Mouse (Mus musculus) intestine, embryonic 14.5 days (tissue): ENCODE results near the gene Ctbs. TPM values are rescaled to one million over a fixed set of nuclear protein-coding genes. Genes with fewer than 3 reads are reported as not detected.

Experiments used
- ATAC-seq: fragments of 200-750 bp; cut with Nextera tagmentation; replicated peaks from 2 replicates; pipeline ENCODE4 v1.8.0; 2017; ENCODE audit warnings: low read depth, moderate number of reproducible peaks, moderate TSS enrichment, moderate library complexity; ENCODE audit not compliant: low FRiP score, low TSS enrichment
- DNase-seq: peaks from one replicate; pipeline ENCODE4 v3.0.0-alpha.2; 2018; ENCODE audit warnings: low spot score
- H3K27ac ChIP-seq: fragments of 300-500 bp; sonication (generic); 2 replicates; pipeline ENCODE4 v1.5.1; 2014; ENCODE audit warnings: low read depth, mild to moderate bottlenecking, control low read depth
- H3K27me3 ChIP-seq: fragments of 300-500 bp; sonication (generic); replicated peaks from 2 replicates; pipeline ENCODE4 v1.6.1; 2014; ENCODE audit warnings: low read length, control low read depth; ENCODE audit not compliant: control insufficient read depth, insufficient read depth
- H3K36me3 ChIP-seq: fragments of 300-500 bp; sonication (generic); 2 replicates; pipeline ENCODE4 v1.6.1; 2014; ENCODE audit warnings: low read length, control low read depth; ENCODE audit not compliant: control insufficient read depth, insufficient read depth
- H3K4me1 ChIP-seq: fragments of 300-500 bp; sonication (generic); replicated peaks from 2 replicates; pipeline ENCODE4 v1.6.1; 2014; ENCODE audit warnings: low read length, control low read depth, mixed read lengths; ENCODE audit not compliant: control insufficient read depth, insufficient read depth
- H3K4me2 ChIP-seq: fragments of 300-500 bp; sonication (generic); 2 replicates; pipeline ENCODE4 v1.6.1; 2014; ENCODE audit warnings: low read length
- H3K4me3 ChIP-seq: fragments of 300-500 bp; sonication (generic); 2 replicates; pipeline ENCODE4 v1.5.1; 2014; ENCODE audit warnings: low read depth, low read length, control low read depth, mixed read lengths
- H3K9ac ChIP-seq: fragments of 300-500 bp; sonication (generic); 2 replicates; pipeline ENCODE4 v1.6.1; 2014; ENCODE audit warnings: mild to moderate bottlenecking, low read length
- H3K9me3 ChIP-seq: fragments of 300-500 bp; sonication (generic); 2 replicates; pipeline ENCODE4 v1.6.1; 2016; ENCODE audit warnings: low read length, control low read depth; ENCODE audit not compliant: control insufficient read depth
- WGBS: fragments of 180-500 bp; shearing (Covaris S2); extraction: QIAGEN DNeasy Blood & Tissue Kit; methylation state at CpG from one replicate; pipeline ENCODE4 v1.1.7; 2014; 5-methylcytosine and 5-hydroxymethylcytosine counted together
- polyA plus RNA-seq: library from polyadenylated mRNA; unstranded; fragments of >200 nt; fragmentation: Nextera tagmentation; extraction: Ambion mirVana; gene quantifications from 2 replicates; pipeline ENCODE4 v1.2.1, GENCODE M21; 2014

Ctbs gene
- polyA plus RNA-seq, 1 experiment from 2014 or later = 12.1 TPM

- Histone ChIP-seq H3K9ac (no peak overlapping the region), H3K4me1 (no peaks in the 10 kb centered on the region), H3K27me3 (no peaks in the 10 kb centered on the region), H3K4me2 (no peak overlapping the region), H3K36me3 (no peaks in the 10 kb centered on the region), H3K27ac (no peak overlapping the region), H3K4me3 (no peak overlapping the region), H3K9me3 (no peaks in the 10 kb centered on the region)
- ATAC-seq = no peak
- DNase-seq = no peak
- WGBS = 57% methylated on average over 2 of the region's 2 CpGs
Measured at GRCm38 (mm10) chr3:146482044-146482443, 32.4 kb downstream of the Ctbs start.

DNA sequence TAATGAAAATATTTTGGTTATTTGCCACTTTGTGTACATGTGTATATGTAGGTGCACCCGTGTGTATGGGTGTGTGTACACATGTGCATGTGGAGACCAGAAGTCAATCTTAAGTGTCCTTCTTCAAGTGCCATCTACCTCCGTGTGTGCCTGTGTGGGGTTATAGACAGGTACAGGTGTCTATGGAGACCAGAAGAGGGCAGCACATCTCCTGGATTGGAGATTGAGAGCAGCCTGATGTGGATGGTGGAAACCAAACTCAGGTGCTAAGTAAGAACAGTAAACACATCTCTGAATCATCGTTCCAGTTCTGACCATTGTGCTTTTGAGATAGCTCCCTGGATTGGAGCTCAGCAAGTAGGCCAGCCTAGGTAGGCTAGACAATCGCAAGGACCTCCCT, 36.9 kb downstream of the Ctbs start:
- Histone ChIP-seq H3K9ac (no peak overlapping the region), H3K27me3 (no peaks in the 10 kb centered on the region), H3K4me1 (no peaks in the 10 kb centered on the region), H3K4me2 (no peak overlapping the region), H3K4me3 (no peak overlapping the region), H3K27ac (no peak overlapping the region), H3K9me3 (no peaks in the 10 kb centered on the region), H3K36me3 (no peaks in the 10 kb centered on the region)
- no peak for ATAC-seq
- 85% methylated on average over 4 of the region's 4 CpGs for WGBS
- DNase-seq = no peak

GRCm38 (mm10) chr3:146494941-146495340, 45.3 kb downstream of the Ctbs start:
- DNase-seq = no peak
- H3K27me3 ChIP-seq = no peaks in the 10 kb centered on the region
- 87% methylated on average over 8 of the region's 8 CpGs for WGBS

DNA sequence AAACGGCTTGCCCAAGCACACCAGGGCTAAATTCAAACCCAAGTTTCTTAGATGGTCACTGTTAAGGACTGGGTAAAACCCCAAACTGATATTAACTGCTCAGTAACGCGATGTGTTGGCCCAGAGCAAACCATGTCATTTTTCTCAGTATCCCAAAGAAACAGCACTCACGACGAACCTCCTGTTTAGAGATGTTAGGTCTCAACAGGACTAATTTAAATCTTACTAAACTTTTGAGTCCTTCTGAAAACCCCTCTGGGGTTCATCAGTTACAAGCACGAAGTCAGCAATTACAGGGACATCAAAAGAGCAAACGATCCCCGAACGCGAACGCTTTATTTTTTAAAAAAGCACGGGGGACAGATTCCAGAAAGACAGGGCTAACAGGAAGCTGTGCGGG, 49.4 kb downstream of the Ctbs start:
- DNase-seq (peak; percentile 60), ATAC-seq (0 out of 2 replicates have a peak, but pooled peaks have one; percentile 1)
- 3% methylated on average over 13 of the region's 13 CpGs for WGBS

More at GRCm38 (mm10) chr3:146494941-146495340, 45.3 kb downstream of the Ctbs start:
- no peaks in the 10 kb centered on the region for H3K36me3 ChIP-seq
- H3K4me1 ChIP-seq = no peaks in the 10 kb centered on the region
- no peak overlapping the region for H3K27ac ChIP-seq
- no peak overlapping the region for H3K4me2 ChIP-seq
- H3K4me3 ChIP-seq = no peak overlapping the region
- ATAC-seq = no peak
- H3K9ac ChIP-seq = no peak overlapping the region
- no peaks in the 10 kb centered on the region for H3K9me3 ChIP-seq

GRCm38 (mm10) chr3:146499431-146500002, 49.9 kb downstream of the Ctbs start, which contains the start of the genes Spata1 and Gng5:
Gene Spata1, minus strand, starts transcription at chr3:146499753.
Gene Gng5, plus strand, starts transcription at chr3:146499807.
- H3K9ac ChIP-seq = peak within 1 kb of the TSS; percentile 80
- peak; percentile 95 for ATAC-seq
- peaks cover 17% of the 10 kb centered on the region for H3K36me3 ChIP-seq
- peak within 1 kb of the TSS; percentile 73 for H3K4me3 ChIP-seq
- DNase-seq = peak; percentile 90
- no peaks in the 10 kb centered on the region for H3K9me3 ChIP-seq
- H3K4me1 ChIP-seq = peaks cover 14% of the 10 kb centered on the region
- WGBS = under 1% methylated on average over 42 of the region's 88 CpGs
- H3K27me3 ChIP-seq = no peaks in the 10 kb centered on the region
- peak within 1 kb of the TSS; percentile 65 for H3K4me2 ChIP-seq
- peak within 1 kb of the TSS; percentile 82 for H3K27ac ChIP-seq

More for the DNA sequence above, 49.4 kb downstream of the Ctbs start:
- H3K4me3 ChIP-seq = peak overlapping the region; percentile 73
- no peaks in the 10 kb centered on the region for H3K9me3 ChIP-seq
- peaks cover 12% of the 10 kb centered on the region for H3K36me3 ChIP-seq
- peak overlapping the region; percentile 82 for H3K27ac ChIP-seq
- H3K4me1 ChIP-seq = peaks cover 14% of the 10 kb centered on the region
- peak overlapping the region; percentile 49 for H3K4me2 ChIP-seq
- peak overlapping the region; percentile 80 for H3K9ac ChIP-seq
- H3K27me3 ChIP-seq = no peaks in the 10 kb centered on the region

DNA sequence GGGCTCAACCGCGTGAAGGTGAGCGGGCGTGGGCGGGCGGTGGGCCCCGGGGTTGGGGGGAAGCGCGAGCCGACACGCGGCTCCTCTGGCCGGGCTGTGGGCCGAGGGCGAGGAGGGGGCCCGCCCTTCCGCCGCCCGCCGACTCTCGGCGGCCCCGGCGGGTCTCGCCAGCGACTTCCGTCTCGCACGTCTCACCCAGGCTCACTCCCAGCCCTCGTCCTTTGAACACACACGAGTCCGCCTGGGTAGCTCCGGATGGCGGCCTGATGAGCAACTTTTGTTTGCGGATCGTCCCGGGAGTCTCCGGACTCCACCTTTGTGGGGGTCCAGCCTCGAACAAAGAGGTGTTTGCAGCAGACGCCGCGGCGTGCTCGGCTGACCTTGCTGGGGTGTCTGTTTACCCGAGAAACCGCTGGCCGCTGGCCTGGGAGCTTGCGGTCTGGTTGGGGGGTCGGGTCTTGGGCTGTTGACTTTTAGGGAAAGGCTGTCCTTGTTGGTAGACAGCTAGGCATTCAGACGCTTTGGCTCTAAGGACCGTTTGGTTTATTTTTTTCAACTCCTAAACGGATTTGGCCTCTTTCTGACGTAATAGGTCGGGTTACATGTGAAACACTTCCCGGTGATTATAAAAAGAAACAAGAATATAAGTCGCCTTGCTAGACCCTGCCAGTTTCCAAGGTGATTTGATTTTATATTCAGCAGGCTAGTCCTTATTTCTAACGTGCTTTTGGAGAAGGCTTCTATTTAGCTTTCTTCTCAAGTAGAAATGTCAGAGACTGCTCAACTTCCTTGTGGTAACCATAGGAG, 50.6 kb downstream of the Ctbs start:
- H3K4me1 ChIP-seq = peaks cover 14% of the 10 kb centered on the region
- H3K4me3 ChIP-seq = peak overlapping the region; percentile 73
- H3K4me2 ChIP-seq = peak overlapping the region; percentile 65
- H3K36me3 ChIP-seq = peaks cover 23% of the 10 kb centered on the region
- H3K27ac ChIP-seq = peak overlapping the region; percentile 82
- DNase-seq (peak; percentile 86), ATAC-seq (peak; percentile 83)
- no peaks in the 10 kb centered on the region for H3K27me3 ChIP-seq
- 0% methylated on average over 47 of the region's 57 CpGs for WGBS
- H3K9me3 ChIP-seq = no peaks in the 10 kb centered on the region
- peak overlapping the region; percentile 80 for H3K9ac ChIP-seq

- Histone ChIP-seq H3K4me2 (peak overlapping the region; percentile 65), H3K27me3 (no peaks in the 10 kb centered on the region), H3K4me3 (peak overlapping the region; percentile 73), H3K27ac (peak overlapping the region; percentile 82), H3K4me1 (peaks cover 14% of the 10 kb centered on the region), H3K9me3 (no peaks in the 10 kb centered on the region), H3K9ac (peak overlapping the region; percentile 80), H3K36me3 (peaks cover 29% of the 10 kb centered on the region)
- DNase-seq (no peak), ATAC-seq (no peak)
- WGBS = 4% methylated on average over 5 of the region's 5 CpGs
Measured at GRCm38 (mm10) chr3:146500810-146501201, 51.2 kb downstream of the Ctbs start.

GRCm38 (mm10) chr3:146501601-146502123, 52.1 kb downstream of the Ctbs start:
- DNase-seq (no peak), ATAC-seq (no peak)
- peak overlapping the region; percentile 65 for H3K4me2 ChIP-seq
- H3K36me3 ChIP-seq = peaks cover 38% of the 10 kb centered on the region
- no peaks in the 10 kb centered on the region for H3K27me3 ChIP-seq
- peaks cover 14% of the 10 kb centered on the region for H3K4me1 ChIP-seq
- no peak overlapping the region for H3K27ac ChIP-seq
- H3K9me3 ChIP-seq = no peaks in the 10 kb centered on the region
- peak overlapping the region; percentile 80; the same call in 1 of the 2 replicates for H3K9ac ChIP-seq
- WGBS = 48% methylated on average over 5 of the region's 5 CpGs
- H3K4me3 ChIP-seq = peak overlapping the region; percentile 73
